Mouse (Mus musculus): ENCODE data around the gene Arhgef10l. TPM values are rescaled to one million over a fixed set of nuclear protein-coding genes. Genes with fewer than 3 reads are reported as not detected.
A peak's percentile ranks its signal among the peaks of the same experiment; 100 is the strongest.

Gene Arhgef10l
- polyA plus RNA-seq, 1 experiment from 2014 or later = 18.2 TPM

GRCm38 (mm10) chr4:140647711-140648421 is 17.9 kb downstream of the Arhgef10l start:
- Histone ChIP-seq H3K4me3 (peak overlapping the region; percentile 86), H3K4me1 (peaks cover 50% of the 10 kb centered on the region), H3K9me3 (peaks cover 5% of the 10 kb centered on the region; the same call in 1 of the 2 replicates), H3K27me3 (replicated peaks; ENCODE audit: low read depth, poor library complexity, severe bottlenecking) (no peaks in the 10 kb centered on the region), H3K27ac (replicated peaks) (peak overlapping the region; percentile 99), H3K36me3 (replicated peaks) (peaks cover 32% of the 10 kb centered on the region)
- DNase-seq (ENCODE audit: low spot score) = peak; percentile 67
- WGBS = 7% methylated on average over 12 of the region's 12 CpGs

- Histone ChIP-seq H3K4me1 (peaks cover 62% of the 10 kb centered on the region), H3K27ac (replicated peaks) (no peak overlapping the region), H3K27me3 (replicated peaks; ENCODE audit: low read depth, poor library complexity, severe bottlenecking) (no peaks in the 10 kb centered on the region), H3K9me3 (peaks cover 12% of the 10 kb centered on the region), H3K4me3 (no peak overlapping the region), H3K36me3 (replicated peaks) (peaks cover 44% of the 10 kb centered on the region)
- DNase-seq (ENCODE audit: low spot score) = no peak
- WGBS = 86% methylated on average over 3 of the region's 3 CpGs
Measured at GRCm38 (mm10) chr4:140645638-140646037, 20.2 kb downstream of the Arhgef10l start.

- Histone ChIP-seq H3K9me3 (peaks cover 12% of the 10 kb centered on the region), H3K27me3 (replicated peaks; ENCODE audit: low read depth, poor library complexity, severe bottlenecking) (no peaks in the 10 kb centered on the region), H3K27ac (replicated peaks) (no peak overlapping the region), H3K4me3 (no peak overlapping the region), H3K36me3 (replicated peaks) (peaks cover 54% of the 10 kb centered on the region), H3K4me1 (peaks cover 63% of the 10 kb centered on the region)
- DNase-seq (ENCODE audit: low spot score) = no peak
- 43% methylated on average over 3 of the region's 3 CpGs for WGBS
Measured at GRCm38 (mm10) chr4:140644701-140645100, 21.1 kb downstream of the Arhgef10l start.

GRCm38 (mm10) chr4:140644276-140644675 is 21.5 kb downstream of the Arhgef10l start:
- H3K27ac ChIP-seq (replicated peaks) = no peak overlapping the region
- H3K9me3 ChIP-seq = peaks cover 12% of the 10 kb centered on the region
- H3K27me3 ChIP-seq (replicated peaks; ENCODE audit: low read depth, poor library complexity, severe bottlenecking) = no peaks in the 10 kb centered on the region
- no peak overlapping the region for H3K4me3 ChIP-seq
- WGBS = 67% methylated on average over 6 of the region's 6 CpGs
- DNase-seq (ENCODE audit: low spot score) = no peak
- peaks cover 58% of the 10 kb centered on the region for H3K36me3 ChIP-seq (replicated peaks)
- peaks cover 62% of the 10 kb centered on the region for H3K4me1 ChIP-seq

GRCm38 (mm10) chr4:140642378-140642777 is 23.4 kb downstream of the Arhgef10l start:
- peaks cover 77% of the 10 kb centered on the region for H3K36me3 ChIP-seq (replicated peaks)
- H3K27ac ChIP-seq (replicated peaks) = no peak overlapping the region
- H3K4me1 ChIP-seq = peaks cover 53% of the 10 kb centered on the region
- H3K4me3 ChIP-seq = no peak overlapping the region
- WGBS = 88% methylated on average over 4 of the region's 4 CpGs
- no peaks in the 10 kb centered on the region for H3K27me3 ChIP-seq (replicated peaks; ENCODE audit: low read depth, poor library complexity, severe bottlenecking)
- no peak for DNase-seq (ENCODE audit: low spot score)
- peaks cover 12% of the 10 kb centered on the region for H3K9me3 ChIP-seq

- Histone ChIP-seq H3K9me3 (peaks cover 12% of the 10 kb centered on the region), H3K4me1 (peaks cover 53% of the 10 kb centered on the region), H3K4me3 (no peak overlapping the region), H3K27ac (replicated peaks) (0 out of 2 replicates have a peak overlapping the region, but pooled peaks have one; percentile 20), H3K36me3 (replicated peaks) (peaks cover 82% of the 10 kb centered on the region), H3K27me3 (replicated peaks; ENCODE audit: low read depth, poor library complexity, severe bottlenecking) (no peaks in the 10 kb centered on the region)
- no peak for DNase-seq (ENCODE audit: low spot score)
- WGBS = 75% methylated on average over 5 of the region's 5 CpGs
Measured at GRCm38 (mm10) chr4:140641414-140641918, 24.3 kb downstream of the Arhgef10l start.

GRCm38 (mm10) chr4:140640668-140641067 is 25.1 kb downstream of the Arhgef10l start:
- Histone ChIP-seq H3K4me1 (peaks cover 55% of the 10 kb centered on the region), H3K36me3 (replicated peaks) (peaks cover 74% of the 10 kb centered on the region), H3K27ac (replicated peaks) (no peak overlapping the region), H3K4me3 (no peak overlapping the region), H3K27me3 (replicated peaks; ENCODE audit: low read depth, poor library complexity, severe bottlenecking) (no peaks in the 10 kb centered on the region), H3K9me3 (peaks cover 12% of the 10 kb centered on the region)
- 87% methylated on average over 9 of the region's 9 CpGs for WGBS
- DNase-seq (ENCODE audit: low spot score) = no peak

GRCm38 (mm10) chr4:140640242-140640523 is 25.6 kb downstream of the Arhgef10l start:
- no peak for DNase-seq (ENCODE audit: low spot score)
- WGBS = 85% methylated on average over 8 of the region's 8 CpGs
- Histone ChIP-seq H3K36me3 (replicated peaks) (peaks cover 69% of the 10 kb centered on the region), H3K4me3 (no peak overlapping the region), H3K27ac (replicated peaks) (no peak overlapping the region), H3K4me1 (peaks cover 55% of the 10 kb centered on the region), H3K9me3 (peaks cover 12% of the 10 kb centered on the region), H3K27me3 (replicated peaks; ENCODE audit: low read depth, poor library complexity, severe bottlenecking) (no peaks in the 10 kb centered on the region)

GRCm38 (mm10) chr4:140639431-140640241 is 26.2 kb downstream of the Arhgef10l start:
- Histone ChIP-seq H3K4me1 (peaks cover 55% of the 10 kb centered on the region), H3K27ac (replicated peaks) (no peak overlapping the region), H3K9me3 (peaks cover 12% of the 10 kb centered on the region), H3K4me3 (no peak overlapping the region), H3K27me3 (replicated peaks; ENCODE audit: low read depth, poor library complexity, severe bottlenecking) (no peaks in the 10 kb centered on the region), H3K36me3 (replicated peaks) (peaks cover 63% of the 10 kb centered on the region)
- 94% methylated on average over 28 of the region's 28 CpGs for WGBS
- DNase-seq (ENCODE audit: low spot score) = no peak

- Histone ChIP-seq H3K4me1 (peaks cover 52% of the 10 kb centered on the region), H3K27ac (replicated peaks) (no peak overlapping the region), H3K27me3 (replicated peaks; ENCODE audit: low read depth, poor library complexity, severe bottlenecking) (no peaks in the 10 kb centered on the region), H3K36me3 (replicated peaks) (peaks cover 67% of the 10 kb centered on the region), H3K9me3 (peaks cover 12% of the 10 kb centered on the region), H3K4me3 (no peak overlapping the region)
- no peak for DNase-seq (ENCODE audit: low spot score)
- WGBS = 92% methylated on average over 5 of the region's 5 CpGs
Measured at GRCm38 (mm10) chr4:140638591-140638990, 27.2 kb downstream of the Arhgef10l start.

GRCm38 (mm10) chr4:140637269-140637668 is 28.5 kb downstream of the Arhgef10l start:
- H3K36me3 ChIP-seq (replicated peaks) = peaks cover 69% of the 10 kb centered on the region
- no peak overlapping the region for H3K27ac ChIP-seq (replicated peaks)
- H3K4me1 ChIP-seq = peaks cover 58% of the 10 kb centered on the region
- no peak for DNase-seq (ENCODE audit: low spot score)
- WGBS = 79% methylated on average over 8 of the region's 8 CpGs
- H3K9me3 ChIP-seq = peaks cover 2% of the 10 kb centered on the region
- H3K4me3 ChIP-seq = no peak overlapping the region
- no peaks in the 10 kb centered on the region for H3K27me3 ChIP-seq (replicated peaks; ENCODE audit: low read depth, poor library complexity, severe bottlenecking)

GRCm38 (mm10) chr4:140636312-140636996 is 29.4 kb downstream of the Arhgef10l start:
- no peaks in the 10 kb centered on the region for H3K27me3 ChIP-seq (replicated peaks; ENCODE audit: low read depth, poor library complexity, severe bottlenecking)
- H3K4me3 ChIP-seq = no peak overlapping the region
- DNase-seq (ENCODE audit: low spot score) = no peak
- H3K9me3 ChIP-seq = no peaks in the 10 kb centered on the region
- peaks cover 60% of the 10 kb centered on the region for H3K4me1 ChIP-seq
- peaks cover 65% of the 10 kb centered on the region for H3K36me3 ChIP-seq (replicated peaks)
- 66% methylated on average over 5 of the region's 5 CpGs for WGBS
- H3K27ac ChIP-seq (replicated peaks) = no peak overlapping the region; the same call in 1 of the 2 replicates
